Comparison of ENCODE assay signal across 26 mouse cellular contexts in the genomic region with DNA sequence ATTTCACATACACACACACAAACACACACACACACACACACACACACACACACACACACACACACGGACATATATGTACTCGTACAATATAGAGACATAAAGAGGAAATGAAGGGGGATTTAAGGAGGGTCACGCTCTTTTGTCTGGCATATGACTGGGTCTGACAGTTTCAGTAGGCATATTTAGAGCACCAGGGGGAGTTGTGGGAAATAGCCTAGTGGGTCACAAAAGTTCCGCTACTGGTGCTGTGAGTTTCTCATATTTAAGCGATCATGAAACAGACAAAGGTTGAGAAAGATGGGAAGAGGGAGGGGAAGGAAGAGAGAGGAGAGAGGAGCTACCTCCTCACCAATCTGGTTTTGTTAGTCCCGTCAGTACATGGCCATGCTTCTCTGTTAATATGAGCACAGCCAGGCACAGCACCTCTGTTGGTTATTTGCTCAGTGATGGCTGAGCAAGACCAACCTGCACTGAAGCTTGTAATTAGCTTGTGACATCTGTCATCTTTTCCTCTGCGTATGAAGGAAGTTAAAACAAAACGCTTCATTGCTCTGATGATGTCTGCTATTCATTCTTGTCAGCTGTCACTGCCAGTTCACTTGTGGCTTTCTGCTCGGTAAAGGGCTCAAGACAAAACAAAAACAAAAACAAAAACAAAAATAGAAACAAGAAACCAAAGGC. TPM values are rescaled to one million over a fixed set of nuclear protein-coding genes. Genes with fewer than 3 reads are reported as not detected.
DNase-seq lines count a peak whose midpoint lies in the region; ATAC-seq lines count a peak whose summit lies in the region.
"Had no signal": no experiment of that assay in that cellular context is flagged by ENCODE, and none has a peak within 500 bp of the region (broad histone marks: within the 10 kb centered on the region; RNA-seq: fewer than 3 reads in every experiment).

No protein-coding gene starts in this region.

- ATAC-seq in embryonic facial prominence, embryonic 15.5 days (ENCODE audit: insufficient number of reproducible peaks, low FRiP score, low TSS enrichment, low read depth) = no peak
- ATAC-seq in granulocyte monocyte progenitor cell, adult 5-6 weeks (replicated peaks; ENCODE audit: poor library complexity, severe bottlenecking) = peak; percentile 15; the same call in 1 of the 2 replicates
- ATAC-seq in forebrain, embryonic 11.5 days (replicated peaks; ENCODE audit: low FRiP score) = no peak
- ATAC-seq: CD4-positive, CD25-positive, alpha-beta regulatory T cell, adult 4 months; forebrain, postnatal 0 days; Patski had no signal

- H3K9me3 ChIP-seq in embryonic facial prominence, embryonic 15.5 days (replicated peaks) = no peaks in the 10 kb centered on the region
- H3K9me3 ChIP-seq in embryonic facial prominence, embryonic 10.5 days = no peaks in the 10 kb centered on the region
- no peaks in the 10 kb centered on the region for H3K9me3 ChIP-seq in forebrain, embryonic 11.5 days (ENCODE audit: control insufficient read depth, low read length)
- H3K9me3 ChIP-seq: embryonic facial prominence, embryonic 13.5 days; heart, embryonic 15.5 days; limb, embryonic 10.5 days; midbrain, embryonic 10.5 days; stomach, embryonic 15.5 days had no signal

- H3K4me2 ChIP-seq in embryonic facial prominence, embryonic 15.5 days (replicated peaks) = no peak overlapping the region
- no peak overlapping the region for H3K4me2 ChIP-seq in forebrain, embryonic 11.5 days (ENCODE audit: low read depth, low read length, severe bottlenecking)
- H3K4me2 ChIP-seq: embryonic facial prominence, embryonic 13.5 days; heart, embryonic 15.5 days; stomach, embryonic 15.5 days had no signal

- H3K27me3 ChIP-seq in embryonic facial prominence, embryonic 15.5 days = no peaks in the 10 kb centered on the region
- peaks cover 27% of the 10 kb centered on the region for H3K27me3 ChIP-seq in embryonic facial prominence, embryonic 10.5 days (replicated peaks; ENCODE audit: low read depth, poor library complexity, severe bottlenecking)
- no peaks in the 10 kb centered on the region for H3K27me3 ChIP-seq in forebrain, embryonic 11.5 days (ENCODE audit: control insufficient read depth, insufficient read depth, low read length)
- H3K27me3 ChIP-seq: embryonic facial prominence, embryonic 13.5 days; heart, embryonic 15.5 days; Patski; stomach, embryonic 15.5 days had no signal

- no peak overlapping the region for H3K4me3 ChIP-seq in embryonic facial prominence, embryonic 15.5 days (replicated peaks)
- no peak overlapping the region for H3K4me3 ChIP-seq in embryonic facial prominence, embryonic 10.5 days
- no peak overlapping the region for H3K4me3 ChIP-seq in forebrain, embryonic 11.5 days (ENCODE audit: low read depth, low read length)
- H3K4me3 ChIP-seq: embryonic facial prominence, embryonic 13.5 days; heart, embryonic 15.5 days; limb, embryonic 10.5 days; midbrain, embryonic 10.5 days; stomach, embryonic 15.5 days had no signal

- H3K9ac ChIP-seq in embryonic facial prominence, embryonic 15.5 days = no peak overlapping the region
- no peak overlapping the region for H3K9ac ChIP-seq in forebrain, embryonic 11.5 days (ENCODE audit: low read length)
- H3K9ac ChIP-seq: embryonic facial prominence, embryonic 13.5 days; forebrain, postnatal 0 days; heart, embryonic 15.5 days; stomach, embryonic 15.5 days had no signal

- no peak for DNase-seq in embryonic facial prominence, embryonic 10.5 days (ENCODE audit: low spot score)
- peak; percentile 79 for DNase-seq in A20 (ENCODE audit: low read depth, low spot score)
- peak; percentile 4 for DNase-seq in retina, embryonic 14.5 days (ENCODE audit: low spot score)
- DNase-seq in forebrain, embryonic 11.5 days (ENCODE audit: low spot score) = no peak
- DNase-seq in frontal cortex, postnatal 10 days (ENCODE audit: low spot score in 2 of 2) = no peak
- no peak for DNase-seq in heart, postnatal 4 days
- DNase-seq: adrenal gland, adult 2 months; cerebellum, adult 18-20 months; cerebellum, postnatal 14 days; forebrain, postnatal 0 days; gastrocnemius, postnatal 25 days; kidney, adult 8-10 months; kidney, postnatal 10 days; right cerebral cortex, postnatal 25 days; thymus, adult 18-20 months; thymus, postnatal 4 days had no signal

- peaks cover 36% of the 10 kb centered on the region for H3K4me1 ChIP-seq in embryonic facial prominence, embryonic 15.5 days
- H3K4me1 ChIP-seq in embryonic facial prominence, embryonic 10.5 days = peaks cover 16% of the 10 kb centered on the region
- no peaks in the 10 kb centered on the region; the same call in 1 of the 2 replicates for H3K4me1 ChIP-seq in forebrain, embryonic 11.5 days (replicated peaks; ENCODE audit: control insufficient read depth, insufficient read depth, low read length)

- no peaks in the 10 kb centered on the region for H3K36me3 ChIP-seq in embryonic facial prominence, embryonic 15.5 days
- H3K36me3 ChIP-seq in embryonic facial prominence, embryonic 10.5 days (replicated peaks) = no peaks in the 10 kb centered on the region
- H3K36me3 ChIP-seq in forebrain, embryonic 11.5 days (ENCODE audit: control insufficient read depth, insufficient read depth, low read length) = no peaks in the 10 kb centered on the region
- H3K36me3 ChIP-seq: embryonic facial prominence, embryonic 13.5 days; heart, embryonic 15.5 days; limb, embryonic 10.5 days; midbrain, embryonic 10.5 days; stomach, embryonic 15.5 days had no signal

- H3K27ac ChIP-seq in embryonic facial prominence, embryonic 15.5 days (replicated peaks) = 0 out of 2 replicates have a peak overlapping the region, but pooled peaks have one; percentile 39
- no peak overlapping the region for H3K27ac ChIP-seq in embryonic facial prominence, embryonic 10.5 days (replicated peaks)
- H3K27ac ChIP-seq in forebrain, embryonic 11.5 days (ENCODE audit: low read depth, low read length) = no peak overlapping the region
- H3K27ac ChIP-seq: embryonic facial prominence, embryonic 13.5 days; heart, embryonic 15.5 days; limb, embryonic 10.5 days; macrophage; midbrain, embryonic 10.5 days; stomach, embryonic 15.5 days had no signal

- 44% methylated on average over 9 of the region's 9 CpGs for WGBS in embryonic facial prominence, embryonic 15.5 days
- 78% methylated on average over 9 of the region's 9 CpGs for WGBS in embryonic facial prominence, embryonic 10.5 days
- 87% methylated on average over 9 of the region's 9 CpGs for WGBS in forebrain, embryonic 11.5 days

RNA-seq across cellular contexts. Expression of a gene that starts 37.7 kb away (rescaled TPM):
- 10.3 and 10.9 TPM in 2 replicates for polyA plus RNA-seq in embryonic facial prominence, embryonic 15.5 days (2015; fragmentation: Nextera tagmentation; extraction: Ambion mirVana)
- 0.45 and 0.62 TPM in 2 replicates for polyA plus RNA-seq in embryonic facial prominence, embryonic 10.5 days (2016; fragmentation: Nextera tagmentation; extraction: Ambion mirVana)
- total RNA-seq in granulocyte monocyte progenitor cell, adult 5-6 weeks (2014; fragmentation: Nextera tagmentation) = 3.0 and 3.1 TPM in 2 replicates
- total RNA-seq in granulocyte monocyte progenitor cell, adult 5-6 weeks (2017) = 2.2 and 2.7 TPM in 2 replicates
- polyA plus RNA-seq in forebrain, embryonic 11.5 days (2014; fragmentation: Nextera tagmentation; extraction: Ambion mirVana) = 1.1 and 1.5 TPM in 2 replicates
- total RNA-seq in heart, postnatal 4 days (2021) = 1 to 10 TPM; 9.8 TPM
- polyA plus RNA-seq: CD4-positive, CD25-positive, alpha-beta regulatory T cell, adult 4 months had no signal

Comparison
In these comparisons a context has a peak if more than half of its experiments do, and no peak if none do; other contexts are left out.
1. DNase-seq: peak in A20 (single experiment) and retina, embryonic 14.5 days (single experiment); none in embryonic facial prominence, embryonic 10.5 days (single experiment), forebrain, embryonic 11.5 days (single experiment), frontal cortex, postnatal 10 days (0 of 2) and heart, postnatal 4 days (single experiment).